Mouse (Mus musculus) urinary bladder, postnatal 25 days (tissue): Measurements from ENCODE around the gene Gm49601.
A peak's percentile ranks its signal among the peaks of the same experiment; 100 is the strongest.

Experiments
- DNase-seq: peaks from one replicate; pipeline ENCODE4 v3.0.0; 2022; ENCODE audit warnings: low spot score

Gene Gm49601

GRCm38 (mm10) chr16:18629390-18630231 is 3.4 kb upstream of the Gm49601 start, which contains the start of gene Sept5:
Sept5 (minus strand) TSS chr16:18629954.
- DNase-seq = peak; percentile 79

- DNase-seq = no peak
Measured at GRCm38 (mm10) chr16:18628948-18629340, 2.7 kb upstream of the Gm49601 start.

- DNase-seq = no peak
Measured at GRCm38 (mm10) chr16:18628206-18628947, 2.1 kb upstream of the Gm49601 start.

- no peak for DNase-seq
Measured at GRCm38 (mm10) chr16:18627163-18627562, 936 bp upstream of the Gm49601 start.

- DNase-seq = no peak
Measured at GRCm38 (mm10) chr16:18625791-18626311, 376 bp downstream of the Gm49601 start.

GRCm38 (mm10) chr16:18625097-18625496 is 1.1 kb downstream of the Gm49601 start:
- no peak for DNase-seq

GRCm38 (mm10) chr16:18624641-18625040 is 1.6 kb downstream of the Gm49601 start:
- no peak for DNase-seq

GRCm38 (mm10) chr16:18623751-18624540 is 2.3 kb downstream of the Gm49601 start:
- DNase-seq = no peak

- DNase-seq = no peak
Measured at GRCm38 (mm10) chr16:18622916-18623750, 3.1 kb downstream of the Gm49601 start.

- DNase-seq = no peak
Measured at GRCm38 (mm10) chr16:18622019-18622418, 4.2 kb downstream of the Gm49601 start, which contains the start of gene Gp1bb. Gp1bb (minus strand) TSS chr16:18622403.

GRCm38 (mm10) chr16:18621362-18622001 is 4.7 kb downstream of the Gm49601 start:
- no peak for DNase-seq

GRCm38 (mm10) chr16:18620601-18621361 is 5.4 kb downstream of the Gm49601 start:
- no peak for DNase-seq

GRCm38 (mm10) chr16:18620201-18620600 is 6.0 kb downstream of the Gm49601 start:
- no peak for DNase-seq

- no peak for DNase-seq
Measured at GRCm38 (mm10) chr16:18619110-18619509, 7.1 kb downstream of the Gm49601 start.

- no peak for DNase-seq
Measured at GRCm38 (mm10) chr16:18618297-18618696, 7.9 kb downstream of the Gm49601 start.

- DNase-seq = peak; percentile 91
Measured at GRCm38 (mm10) chr16:18617370-18618065, 8.7 kb downstream of the Gm49601 start.

- no peak for DNase-seq
Measured at GRCm38 (mm10) chr16:18613301-18613700, 12.9 kb downstream of the Gm49601 start.

GRCm38 (mm10) chr16:18611752-18612151 is 14.5 kb downstream of the Gm49601 start:
- no peak for DNase-seq

GRCm38 (mm10) chr16:18609099-18609498 is 17.1 kb downstream of the Gm49601 start:
- no peak for DNase-seq
